Mouse (Mus musculus) ES-Bruce4 (cell line): Measurements from ENCODE around the gene Vwc2l. TPM values are rescaled to one million over a fixed set of nuclear protein-coding genes. Genes with fewer than 3 reads are reported as not detected.

Experiments used
- H3K27ac ChIP-seq: 2 replicates; pipeline ENCODE4 v1.5.1; 2012; ENCODE audit warnings: low read length, inconsistent platforms; ENCODE audit not compliant: insufficient read depth
- H3K27me3 ChIP-seq: 2 replicates; pipeline ENCODE4 v1.6.1; 2012; ENCODE audit warnings: mild to moderate bottlenecking, low read length, inconsistent platforms; ENCODE audit not compliant: control insufficient read depth, poor library complexity, insufficient read depth, severe bottlenecking
- H3K36me3 ChIP-seq: 2 replicates; pipeline ENCODE4 v1.6.1; 2012; ENCODE audit warnings: inconsistent platforms, mild to moderate bottlenecking, low read length, moderate library complexity; ENCODE audit not compliant: control insufficient read depth, poor library complexity, insufficient read depth, severe bottlenecking
- H3K4me1 ChIP-seq: one replicate; pipeline ENCODE4 v1.8.1; 2011; ENCODE audit warnings: low read length; ENCODE audit not compliant: control insufficient read depth, insufficient read depth
- H3K4me3 ChIP-seq: 2 replicates; pipeline ENCODE4 v1.5.1; 2011; ENCODE audit warnings: low read depth, mild to moderate bottlenecking, low read length
- H3K9ac ChIP-seq: 2 replicates; pipeline ENCODE4 v1.6.1; 2012; ENCODE audit warnings: low read depth, mild to moderate bottlenecking, inconsistent platforms; ENCODE audit not compliant: poor library complexity, severe bottlenecking
- H3K9me3 ChIP-seq: replicated peaks from 2 replicates; pipeline ENCODE4 v1.6.1; 2012; ENCODE audit warnings: mild to moderate bottlenecking, low read length, inconsistent platforms; ENCODE audit not compliant: control insufficient read depth, poor library complexity, insufficient read depth, severe bottlenecking
- CTCF ChIP-seq: IDR thresholded peaks from one replicate; pipeline ENCODE4 v1.8.1; 2011; ENCODE audit warnings: low read depth, low read length
- EP300 ChIP-seq: IDR thresholded peaks from 2 replicates; pipeline ENCODE4 v1.6.1; 2011; ENCODE audit warnings: low read depth, low read length; ENCODE audit not compliant: insufficient read depth
- POLR2A ChIP-seq: IDR thresholded peaks from one replicate; pipeline ENCODE4 v1.8.1; 2011; ENCODE audit warnings: low read length; ENCODE audit not compliant: insufficient read depth
- polyA plus RNA-seq: library from polyadenylated mRNA; stranded (reverse); fragments of >200 nt; gene quantifications from 2 replicates; pipeline ENCODE4 v1.2.4, GENCODE M21; 2011; ENCODE audit warnings: low read depth; ENCODE audit not compliant: missing spikeins, insufficient read depth, insufficient read length

The Vwc2l gene
- polyA plus RNA-seq, 1 experiment, result not detected

DNA sequence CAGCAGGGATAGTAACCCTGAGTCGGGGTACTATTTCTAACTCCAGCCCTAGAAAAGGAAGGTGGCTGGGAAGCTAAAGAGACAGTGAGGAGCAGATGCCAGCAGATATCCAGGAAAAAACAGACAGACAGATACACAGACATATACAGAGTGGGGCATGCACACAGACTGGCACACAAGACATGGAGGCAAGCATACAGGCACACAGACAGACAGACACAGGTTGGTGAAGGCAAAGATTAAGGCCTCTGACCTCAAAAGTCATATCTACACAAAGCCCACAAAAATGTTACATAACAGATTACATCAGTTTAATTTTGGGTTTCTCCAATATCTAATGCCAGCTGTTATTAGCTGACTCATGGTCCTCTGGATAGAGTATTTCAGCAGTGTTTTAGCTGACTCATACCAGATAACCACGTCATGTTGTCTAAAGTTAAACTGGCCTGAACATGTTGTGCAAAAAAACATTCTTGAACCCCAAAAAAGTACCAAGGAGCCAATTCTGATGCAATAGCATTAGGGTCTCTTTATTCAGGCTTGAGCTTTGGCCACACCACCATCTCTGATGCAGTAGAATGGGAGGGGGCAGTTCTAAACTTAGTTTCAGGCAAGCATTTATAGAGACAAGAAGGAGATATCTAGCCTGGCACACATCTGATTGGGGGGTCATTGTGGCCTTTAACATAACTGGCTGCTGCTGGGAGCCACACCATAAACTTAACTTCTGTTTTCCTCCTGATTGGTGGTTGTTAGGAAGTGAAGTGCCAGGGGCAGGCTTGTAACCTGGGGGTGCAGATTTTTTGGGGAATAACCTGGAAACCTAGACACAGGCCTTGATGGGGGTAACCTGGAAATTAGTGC lies 192.9 kb downstream of the Vwc2l start:
- Histone ChIP-seq H3K4me1 (no peaks in the 10 kb centered on the region), H3K27me3 (no peaks in the 10 kb centered on the region), H3K9ac (no peak overlapping the region), H3K36me3 (no peaks in the 10 kb centered on the region), H3K4me3 (no peak overlapping the region), H3K27ac (no peak overlapping the region), H3K9me3 (no peaks in the 10 kb centered on the region)
- TF ChIP-seq POLR2A, result no peak
- TF ChIP-seq EP300, result no peak
- TF ChIP-seq CTCF, result no peak

- Histone ChIP-seq H3K9ac (no peak overlapping the region), H3K9me3 (no peaks in the 10 kb centered on the region), H3K4me3 (no peak overlapping the region), H3K4me1 (no peaks in the 10 kb centered on the region), H3K27ac (no peak overlapping the region), H3K36me3 (no peaks in the 10 kb centered on the region), H3K27me3 (no peaks in the 10 kb centered on the region; the same call in 1 of the 2 replicates)
- no peak for TF ChIP-seq EP300
- no peak for TF ChIP-seq CTCF
- TF ChIP-seq POLR2A, result no peak
Observed at GRCm38 (mm10) chr1:70933016-70933415, 207.5 kb downstream of the Vwc2l start.
